8 mouse cellular contexts compared by ENCODE assay signal in genomic region chr12:109085674-109086073, GRCm38 (mm10). TPM values are rescaled to one million over a fixed set of nuclear protein-coding genes. Genes with fewer than 3 reads are reported as not detected.
A peak's percentile ranks its signal among the peaks of the same experiment; 100 is the strongest.
DNase-seq lines count a peak whose midpoint lies in the region; ATAC-seq and TF ChIP-seq lines count a peak whose summit lies in the region.
"Had no signal": no experiment of that assay in that cellular context is flagged by ENCODE, and none has a peak within 500 bp of the region (broad histone marks: within the 10 kb centered on the region; RNA-seq: fewer than 3 reads in every experiment).

No protein-coding gene starts in this region.

- H3K9me3 ChIP-seq in hindbrain, postnatal 0 days (ENCODE audit: low read length) = no peaks in the 10 kb centered on the region
- H3K9me3 ChIP-seq: limb, embryonic 13.5 days had no signal

- peak; percentile 51 for DNase-seq in right cerebral cortex, adult 18-20 months
- DNase-seq in right cerebral cortex, postnatal 14 days = no peak
- peak; percentile 87 to 94 for DNase-seq in cerebellum, postnatal 10 days
- peak; percentile 87 for DNase-seq in hindbrain, postnatal 0 days (ENCODE audit: low spot score)
- no peak for DNase-seq in natural killer cell, adult 2 months (ENCODE audit: low spot score in 2 of 2)
- no peak for DNase-seq in spleen, postnatal 4 days (ENCODE audit: low spot score in 2 of 2)
- DNase-seq in lung, adult 18-20 months = no peak

- TF ChIP-seq CTCF in hindbrain, postnatal 0 days (IDR thresholded peaks at IDR 0.05; ENCODE audit: low read depth) = no peak

- no peaks in the 10 kb centered on the region for H3K36me3 ChIP-seq in hindbrain, postnatal 0 days (ENCODE audit: insufficient read depth, low read length)
- H3K36me3 ChIP-seq: limb, embryonic 13.5 days had no signal

- no peak overlapping the region for H3K4me2 ChIP-seq in hindbrain, postnatal 0 days (ENCODE audit: low read depth, low read length)
- H3K4me2 ChIP-seq: limb, embryonic 13.5 days had no signal

- 25% methylated on average over 8 of the region's 8 CpGs for WGBS in hindbrain, postnatal 0 days

- no peaks in the 10 kb centered on the region for H3K4me1 ChIP-seq in hindbrain, postnatal 0 days (ENCODE audit: insufficient read depth, low read length)
- H3K4me1 ChIP-seq: limb, embryonic 13.5 days had no signal

- no peak overlapping the region for H3K4me3 ChIP-seq in hindbrain, postnatal 0 days (ENCODE audit: low read length)
- H3K4me3 ChIP-seq: limb, embryonic 13.5 days had no signal

- peak overlapping the region; percentile 74 for H3K27ac ChIP-seq in hindbrain, postnatal 0 days
- H3K27ac ChIP-seq: limb, embryonic 13.5 days had no signal

- H3K9ac ChIP-seq in hindbrain, postnatal 0 days (replicated peaks; ENCODE audit: low read length) = no peak overlapping the region
- H3K9ac ChIP-seq: limb, embryonic 13.5 days had no signal

- no peaks in the 10 kb centered on the region for H3K27me3 ChIP-seq in hindbrain, postnatal 0 days (ENCODE audit: insufficient read depth, low read length)
- H3K27me3 ChIP-seq: limb, embryonic 13.5 days had no signal

- ATAC-seq in hindbrain, postnatal 0 days = peak; percentile 92

RNA-seq across cellular contexts. Expression of gene Begain, which starts 17.7 kb away (rescaled TPM):
- 60.4 and 76.9 TPM in 2 replicates for total RNA-seq in hindbrain, postnatal 0 days (2014; rRNA removed)
- 20.2 and 22.4 TPM in 2 replicates for polyA plus RNA-seq in hindbrain, postnatal 0 days (2015; fragmentation: Nextera tagmentation; extraction: Ambion mirVana)

Comparison
In these comparisons a context has a peak if more than half of its experiments do, and no peak if none do; other contexts are left out.
1. DNase-seq: peak in right cerebral cortex, adult 18-20 months (single experiment), cerebellum, postnatal 10 days (2 of 2) and hindbrain, postnatal 0 days (single experiment); none in right cerebral cortex, postnatal 14 days (single experiment), natural killer cell, adult 2 months (0 of 2), spleen, postnatal 4 days (0 of 2) and lung, adult 18-20 months (0 of 2).